Mouse (Mus musculus) E14TG2a.4 (cell line): Measurements from ENCODE around the gene Nav3.

ENCODE experiments used
- CTCF ChIP-seq: conservative IDR thresholded peaks from 2 replicates; pipeline ENCODE4 v1.5.1; 2014; ENCODE audit warnings: low read length
- NANOG ChIP-seq: IDR thresholded peaks from 2 replicates; pipeline ENCODE4 v1.6.1; 2014; ENCODE audit warnings: borderline replicate concordance, low read length, mixed read lengths
- POU5F1 ChIP-seq: IDR thresholded peaks from 2 replicates; pipeline ENCODE4 v1.6.1; 2014; ENCODE audit warnings: low read length, borderline replicate concordance

GRCm38 (mm10) chr10:109764412-109765101 lies 691.4 kb downstream of the Nav3 start:
- TF ChIP-seq CTCF = no peak
- no peak for TF ChIP-seq NANOG
- no peak for TF ChIP-seq POU5F1
